Mouse (Mus musculus): ENCODE measurements around the gene Rnf180.
"Not testable (repeated sequence)": the region's sequence is repeated elsewhere in the genome, so short reads cannot be mapped to it uniquely, and the experiment has no call there.

The Rnf180 gene

DNA sequence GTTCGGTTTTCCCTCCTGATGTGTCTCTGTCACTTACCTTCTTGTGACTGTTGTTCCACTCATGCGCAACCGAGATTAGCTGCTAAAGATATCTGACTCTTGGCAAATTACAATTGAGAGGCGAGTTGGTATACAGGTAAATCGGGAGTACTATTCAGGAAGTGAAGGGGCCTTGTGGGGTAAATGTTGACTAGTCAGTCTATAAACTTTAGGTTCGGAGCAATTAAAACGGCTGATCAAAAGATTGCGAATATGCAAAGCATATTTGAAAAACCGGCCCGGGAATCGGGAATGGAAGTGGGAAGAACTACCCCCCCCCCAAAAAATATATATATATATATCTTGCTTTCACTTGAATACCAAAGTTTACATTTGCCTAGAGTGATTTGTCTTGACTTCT lies at the start of gene Rnf180:
Gene Rnf180 (minus strand): TSS at position 101 of the 400 bp plus-strand sequence.
- no peak for DNase-seq (ENCODE audit: low spot score)

DNA sequence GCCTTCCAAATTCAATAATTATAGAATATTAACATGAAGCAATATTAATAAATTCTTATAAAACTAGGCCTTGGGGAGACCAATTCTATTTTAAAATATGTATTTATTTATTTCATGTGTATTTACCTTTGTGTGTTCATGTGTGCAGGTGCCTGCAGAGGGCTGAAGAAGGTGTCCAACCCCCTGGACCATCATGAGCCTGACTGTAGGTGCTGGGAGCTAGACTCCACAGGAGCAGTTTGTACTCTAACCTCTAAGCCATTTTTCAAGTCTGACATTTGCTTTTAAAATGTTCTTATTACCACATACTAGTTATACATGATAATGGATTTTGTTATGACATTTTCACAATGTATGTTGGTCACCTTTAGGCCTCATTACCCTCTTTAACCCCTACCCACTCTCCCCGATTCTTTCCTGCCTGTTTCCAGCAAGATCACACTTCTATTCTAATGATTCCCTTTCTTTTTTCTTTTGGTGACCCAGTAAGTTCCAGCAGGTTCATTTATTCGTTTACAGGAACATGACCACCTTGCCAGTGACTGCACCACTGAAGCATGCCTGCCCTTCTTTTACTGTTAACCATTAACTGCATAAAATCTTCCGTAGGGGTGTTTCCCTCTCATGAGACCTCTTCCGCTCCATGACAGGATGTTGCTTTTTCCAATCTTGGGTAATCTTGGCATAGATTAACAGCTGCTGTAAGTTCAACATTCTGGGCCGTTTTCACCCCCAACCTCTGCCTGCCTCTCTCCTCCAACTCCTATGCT lies 36.8 kb upstream of the Rnf180 start:
- DNase-seq (ENCODE audit: low spot score): no peak

DNA sequence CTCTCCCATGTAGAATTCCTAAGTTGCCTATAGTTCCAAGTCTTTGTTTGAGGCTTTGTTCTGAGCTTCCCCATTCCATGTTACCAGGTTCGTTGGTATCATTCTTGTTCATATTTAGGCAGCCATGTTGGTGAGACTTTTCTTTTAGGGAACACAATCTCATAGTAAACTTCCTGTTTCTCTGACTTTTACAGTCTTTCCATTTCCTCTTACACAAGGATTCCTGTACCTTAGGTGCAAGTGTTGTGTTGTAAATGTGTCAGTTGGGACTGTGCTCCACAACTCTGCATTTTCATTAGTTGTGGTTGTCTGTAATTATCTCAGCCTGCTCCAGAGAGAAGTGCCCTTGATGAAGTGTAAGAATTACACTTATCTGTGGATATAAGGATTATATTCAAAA lies 32.3 kb upstream of the Rnf180 start:
- no peak for DNase-seq (ENCODE audit: low spot score)

DNA sequence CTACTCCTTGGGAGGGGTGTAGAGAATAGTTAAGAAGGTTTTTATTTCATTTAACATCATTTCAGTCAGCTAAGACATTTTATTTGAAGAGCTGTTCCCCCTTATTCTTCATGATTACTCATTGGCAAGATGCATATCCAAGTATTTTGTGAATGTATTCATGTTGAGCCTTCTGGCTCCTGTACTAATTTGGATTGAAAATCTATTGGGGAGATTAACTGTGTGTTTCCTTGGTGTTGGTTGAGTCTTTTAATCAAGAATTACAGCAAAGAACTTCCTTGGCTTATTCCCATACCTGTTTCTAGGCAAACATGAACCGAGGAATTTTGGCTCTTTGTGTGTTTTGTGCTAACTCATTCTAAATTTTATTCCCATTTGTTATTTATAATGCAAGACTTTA lies 22.3 kb upstream of the Rnf180 start:
- DNase-seq (ENCODE audit: low spot score): no peak

DNA sequence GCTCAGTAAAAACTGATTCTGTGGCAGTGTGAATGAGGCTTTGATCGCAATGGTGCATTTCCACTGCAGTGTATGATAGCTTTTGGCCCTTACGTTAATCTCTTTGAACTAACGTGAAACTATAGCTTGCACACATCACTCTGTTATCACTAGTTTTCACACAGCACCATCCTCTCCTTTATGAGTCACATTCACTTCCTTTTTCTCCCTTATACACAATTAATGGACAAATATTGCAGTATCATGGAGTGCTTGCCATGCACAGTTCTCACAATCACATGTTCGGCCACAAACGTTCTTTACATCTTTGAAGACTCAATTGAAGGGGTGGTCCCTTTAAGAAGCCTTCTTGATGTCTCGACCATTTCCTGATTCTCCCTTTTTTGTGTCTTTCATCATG lies 21.4 kb upstream of the Rnf180 start:
- no peak for DNase-seq (ENCODE audit: low spot score)

DNA sequence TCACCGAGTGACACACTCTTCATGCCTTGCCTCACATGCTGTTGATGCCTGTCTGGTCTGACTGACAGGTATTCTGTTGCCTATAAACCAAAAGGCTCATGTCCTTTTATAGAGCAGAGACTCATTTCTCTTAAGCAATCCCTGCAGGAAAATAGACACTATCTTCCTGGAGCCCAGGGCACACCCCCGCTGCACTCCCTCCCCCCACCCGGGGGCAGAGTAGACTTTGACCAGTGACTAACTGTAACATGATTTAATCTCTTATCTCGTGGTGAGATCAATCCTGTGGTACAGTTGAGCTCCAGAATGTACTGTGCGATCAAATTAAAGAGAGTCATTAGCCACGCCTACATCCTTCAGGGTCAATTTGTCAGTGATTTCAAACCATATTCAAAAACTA lies 18.1 kb upstream of the Rnf180 start:
- DNase-seq (ENCODE audit: low spot score): no peak

DNA sequence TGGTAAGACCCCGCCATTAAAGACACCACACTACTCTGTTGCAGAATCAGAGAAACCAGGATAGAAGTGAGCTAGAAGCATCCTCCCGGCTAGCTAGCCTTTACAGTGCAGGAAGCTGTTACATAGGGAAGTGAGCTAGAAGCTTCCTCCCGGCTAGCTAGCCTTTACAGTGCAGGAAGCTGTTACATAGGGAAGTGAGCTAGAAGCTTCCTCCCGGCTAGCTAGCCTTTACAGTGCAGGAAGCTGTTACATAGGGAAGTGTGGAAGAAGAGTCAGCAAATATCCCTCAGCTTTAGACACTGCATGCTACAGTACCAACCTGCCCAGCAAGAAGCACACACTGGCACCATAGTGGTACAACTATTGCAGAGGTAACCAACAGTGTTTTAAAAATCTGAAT lies 15.9 kb upstream of the Rnf180 start:
- not testable (repeated sequence) for DNase-seq (ENCODE audit: low spot score)

DNA sequence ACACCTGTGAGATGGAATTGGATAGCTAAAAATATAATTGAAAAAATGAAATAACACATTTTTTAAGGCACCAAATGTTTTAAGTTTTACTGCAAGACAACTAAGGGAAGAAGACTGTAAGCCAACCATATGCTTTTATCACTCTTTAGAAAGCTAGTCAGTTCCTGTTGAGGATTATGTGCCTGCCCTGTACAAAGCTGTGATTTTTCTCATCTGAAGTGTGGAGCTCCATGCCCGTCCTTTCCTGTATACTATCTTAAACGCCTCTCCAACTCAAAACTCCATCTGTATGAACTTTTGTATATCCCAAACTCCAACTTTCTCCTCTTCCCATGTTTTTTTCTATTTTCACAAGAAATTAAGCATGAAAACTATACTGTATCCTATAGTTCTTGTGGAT lies 10.9 kb upstream of the Rnf180 start:
- no peak for DNase-seq (ENCODE audit: low spot score)

DNA sequence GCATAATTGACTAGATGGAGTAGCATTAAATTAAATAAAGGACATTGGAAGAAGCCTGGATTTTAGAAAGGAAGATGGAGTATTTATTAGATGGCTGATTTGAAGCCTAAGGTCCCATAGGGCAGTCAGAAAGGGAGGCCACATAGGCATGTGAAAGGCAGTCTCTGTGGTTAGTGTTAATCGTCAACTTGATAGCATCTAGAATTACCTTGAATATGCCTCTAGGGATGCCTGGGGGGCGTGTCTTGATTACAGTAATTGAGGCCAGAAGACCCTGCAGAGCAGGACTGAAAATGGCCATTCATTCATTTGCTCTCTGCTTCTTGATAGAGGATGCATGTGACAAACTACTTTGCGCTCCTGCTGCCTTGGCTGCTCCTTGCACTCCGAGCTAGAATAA lies 9.4 kb upstream of the Rnf180 start:
- DNase-seq (ENCODE audit: low spot score): peak; percentile 31

DNA sequence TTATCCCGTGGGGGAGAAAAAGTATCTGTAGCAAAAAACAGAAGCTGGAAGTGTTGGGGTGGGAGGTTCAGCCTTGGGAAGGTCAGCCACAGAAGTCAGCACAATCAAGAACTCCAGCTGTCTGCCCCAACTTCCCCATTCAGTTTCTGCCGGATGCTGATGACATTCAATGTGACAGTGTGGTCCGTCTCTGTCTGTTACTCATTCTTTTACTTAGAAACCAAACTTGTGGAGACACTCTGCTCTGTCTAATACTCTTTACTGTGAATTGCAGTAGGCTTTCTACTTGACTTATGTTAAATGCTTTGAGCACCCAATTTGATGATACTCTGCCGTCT lies 5.4 kb upstream of the Rnf180 start:
- DNase-seq (ENCODE audit: low spot score): no peak

DNA sequence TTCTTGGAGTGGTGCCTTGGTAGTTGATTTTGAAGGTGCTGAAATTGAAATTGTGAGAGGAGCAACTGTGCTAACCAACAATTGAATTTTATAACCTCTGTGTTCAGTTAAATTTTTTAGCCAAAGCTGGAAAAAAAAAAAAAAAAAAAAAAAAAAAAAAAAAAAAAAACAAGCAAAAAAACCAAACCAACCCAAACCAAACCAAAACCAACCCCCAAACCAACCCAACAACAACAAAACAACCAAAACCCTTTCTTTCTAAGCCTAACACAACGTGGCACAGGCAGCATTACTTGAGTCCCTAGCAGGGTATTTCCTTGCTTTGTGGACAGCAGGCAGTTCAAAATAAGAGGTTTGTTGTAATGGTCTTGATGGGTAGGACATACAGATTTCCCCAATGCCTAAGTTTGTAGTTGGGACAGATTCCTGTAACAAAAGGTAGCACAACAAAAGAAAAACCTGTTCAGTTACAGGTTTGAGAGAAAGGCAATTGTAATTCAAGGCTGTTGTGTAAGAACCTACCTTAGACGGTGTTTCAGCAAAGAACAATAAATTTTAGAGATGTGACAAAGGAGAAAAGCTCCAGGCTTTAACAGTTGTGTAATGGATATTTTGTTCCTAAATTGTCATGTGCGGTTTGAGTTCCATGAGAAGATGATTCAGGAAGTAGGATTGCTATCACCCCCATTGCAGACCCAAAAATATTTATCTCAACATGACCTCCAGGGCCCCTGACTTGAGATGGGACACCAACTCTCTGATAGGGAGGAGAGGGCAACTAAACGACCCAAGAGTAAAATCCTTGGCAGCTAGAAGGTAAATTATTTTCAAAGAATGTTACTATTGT lies 4.8 kb upstream of the Rnf180 start:
- no peak for DNase-seq (ENCODE audit: low spot score)

DNA sequence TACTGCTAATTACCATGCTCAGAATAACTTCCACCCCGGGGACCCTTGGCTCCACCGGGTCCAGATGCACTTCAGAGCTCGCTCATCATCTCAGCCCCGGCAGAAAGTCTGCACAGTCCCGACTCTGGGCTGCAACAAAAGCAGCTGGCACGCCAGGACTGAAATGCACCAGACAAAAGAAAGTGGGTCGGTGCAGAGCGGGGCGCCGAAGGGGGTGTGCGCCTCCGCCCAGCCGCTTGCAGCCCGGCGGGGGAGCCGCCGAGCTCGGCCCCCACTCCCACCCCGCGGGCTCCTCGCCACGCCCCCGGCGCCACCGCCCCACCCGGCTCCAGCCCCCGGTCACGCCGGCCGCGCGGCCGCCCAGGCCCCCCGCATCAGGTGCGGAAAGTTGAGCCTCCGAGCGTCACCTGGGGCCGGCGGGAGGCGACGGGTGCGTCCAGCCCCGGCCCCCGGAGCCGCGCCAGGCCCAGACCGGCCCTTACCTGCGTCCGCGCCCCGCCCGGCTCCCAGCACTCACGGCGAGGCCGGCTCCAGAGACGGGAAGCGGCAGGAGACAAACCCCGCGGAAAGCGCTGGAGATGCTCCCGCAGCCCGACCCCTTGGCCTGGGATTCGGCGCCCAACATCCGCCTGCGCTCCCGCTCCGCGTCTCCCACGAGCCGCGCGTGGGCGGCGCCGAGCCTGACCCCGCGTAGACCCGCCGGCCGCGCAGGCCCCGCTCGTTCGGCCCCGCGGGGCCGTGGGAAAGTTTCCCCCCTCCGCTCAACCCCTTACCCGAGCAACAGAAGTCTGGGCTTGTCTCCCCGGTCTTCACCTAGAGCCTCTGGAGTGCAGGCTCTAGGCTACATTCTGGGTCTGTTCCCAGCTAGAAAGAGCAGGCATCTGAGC lies 591 bp downstream of the Rnf180 start:
- peak; percentile 69 for DNase-seq (ENCODE audit: low spot score)

DNA sequence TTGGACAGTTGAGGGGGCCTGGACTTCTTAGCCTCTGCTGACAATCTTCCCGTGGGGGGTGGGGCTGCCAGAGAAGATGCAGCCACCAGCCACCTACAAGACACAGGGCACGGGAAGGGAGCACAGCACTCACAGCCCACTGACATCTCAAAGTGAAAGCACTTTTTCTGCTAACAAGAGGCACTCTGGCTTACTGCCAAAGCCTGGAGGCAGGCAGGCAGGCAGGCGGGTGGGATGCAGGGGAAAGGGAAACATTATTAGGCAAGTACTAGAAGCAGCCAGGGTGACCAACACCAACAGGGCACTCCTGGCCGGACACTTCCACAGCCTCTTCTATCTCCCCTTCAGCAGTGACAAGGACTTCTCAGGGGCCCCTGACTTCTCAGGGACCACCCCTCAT lies 2.8 kb downstream of the Rnf180 start:
- no peak for DNase-seq (ENCODE audit: low spot score)

DNA sequence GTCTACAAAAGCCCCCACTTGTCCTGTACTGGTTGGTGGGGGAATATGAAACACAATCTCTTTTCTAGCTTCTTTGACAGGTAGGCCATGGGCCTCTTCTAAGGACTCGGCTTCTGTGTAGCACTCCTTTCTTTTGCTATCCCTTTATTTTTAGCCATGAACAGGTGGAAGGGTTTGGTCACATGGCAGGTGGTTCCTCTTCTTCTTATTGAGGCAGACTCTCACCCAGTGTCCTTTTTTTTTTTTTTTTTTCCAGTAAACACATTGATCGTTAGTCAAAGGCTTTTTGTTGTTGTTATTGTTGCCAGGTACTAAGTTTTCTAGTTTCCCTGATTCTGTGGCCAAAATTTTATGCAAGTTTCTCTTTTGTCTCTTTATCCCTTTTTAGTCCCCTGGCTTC lies 4.0 kb downstream of the Rnf180 start:
- no peak for DNase-seq (ENCODE audit: low spot score)

DNA sequence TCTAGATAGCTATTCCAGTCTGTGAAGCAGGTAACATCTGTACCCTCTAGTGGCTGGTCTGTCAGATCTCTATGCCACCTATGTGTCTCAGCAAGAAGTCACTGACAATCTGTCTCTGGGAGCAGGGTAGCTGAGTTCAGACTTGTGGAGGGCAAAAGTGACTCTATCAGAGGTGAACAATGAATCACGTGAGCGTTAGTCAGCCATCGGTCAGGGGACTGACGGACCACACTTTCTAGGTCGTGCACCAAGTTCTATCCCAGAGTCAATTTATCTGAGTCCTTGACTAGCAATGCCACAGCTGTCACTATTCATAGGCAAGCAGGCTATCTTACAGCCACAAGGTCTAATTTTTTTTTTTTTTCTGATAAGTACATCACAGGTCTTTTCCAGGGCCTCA lies 4.6 kb downstream of the Rnf180 start:
- DNase-seq (ENCODE audit: low spot score): no peak

DNA sequence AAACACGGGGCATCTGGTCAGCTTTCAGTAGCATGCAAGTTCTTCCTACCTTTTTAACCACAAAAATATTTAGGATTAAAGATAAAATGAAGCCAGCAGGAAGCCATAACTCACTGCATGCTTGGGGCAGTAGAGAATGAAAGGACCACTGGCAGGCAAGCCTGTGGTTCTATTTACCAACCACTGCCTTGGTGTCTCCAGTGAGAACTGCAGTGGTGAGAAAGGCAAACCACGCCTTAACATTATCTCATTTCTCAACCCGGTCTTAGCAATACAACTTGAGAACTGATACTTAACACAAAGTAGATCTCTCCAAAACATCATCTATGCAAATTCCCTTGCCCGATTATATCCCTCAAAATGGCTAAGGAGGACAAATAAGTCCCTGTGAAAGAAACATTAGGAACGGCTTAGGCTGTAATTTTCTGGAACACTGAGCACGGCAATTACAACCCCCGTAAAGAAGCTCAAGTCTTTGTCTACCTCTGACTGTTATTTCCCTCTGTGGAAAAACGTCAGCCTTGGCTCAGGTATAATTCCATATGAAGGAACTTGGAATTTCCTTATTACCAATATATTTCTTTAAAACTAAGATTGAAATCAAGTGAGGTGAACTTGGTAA lies 15.1 kb downstream of the Rnf180 start:
- no peak for DNase-seq (ENCODE audit: low spot score)

DNA sequence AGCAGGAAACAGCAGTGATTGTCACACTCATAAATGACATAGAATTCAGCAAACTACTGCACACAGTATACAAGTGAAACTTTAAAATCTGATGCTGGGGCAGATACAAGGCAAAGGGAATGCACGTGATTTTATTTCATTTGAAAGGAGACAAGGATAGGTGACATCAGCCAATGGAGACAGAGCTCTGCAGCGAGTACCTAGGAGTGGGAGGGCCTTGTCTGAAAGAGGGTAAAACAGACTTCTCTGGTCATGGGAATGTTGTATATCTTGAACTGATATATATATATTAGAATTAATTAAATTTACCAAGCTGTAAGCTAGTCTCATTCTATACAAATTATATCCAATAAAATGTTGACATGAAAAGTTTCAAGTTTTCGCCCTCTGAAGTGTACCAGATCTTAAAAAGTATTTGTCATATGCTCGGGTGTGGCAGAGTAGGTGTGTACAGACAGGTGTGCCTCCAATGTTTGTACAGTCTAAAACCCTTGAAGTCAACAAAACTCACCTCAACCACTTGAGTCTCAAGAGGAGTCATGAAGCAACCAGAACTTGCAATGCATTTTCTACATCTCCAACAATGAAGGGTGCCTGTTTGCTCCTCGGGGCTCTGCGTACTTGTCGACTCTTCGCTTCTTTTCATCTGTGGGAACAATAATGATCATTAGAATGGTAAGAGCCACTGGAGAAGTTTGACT lies 24.1 kb downstream of the Rnf180 start:
- DNase-seq (ENCODE audit: low spot score): no peak

DNA sequence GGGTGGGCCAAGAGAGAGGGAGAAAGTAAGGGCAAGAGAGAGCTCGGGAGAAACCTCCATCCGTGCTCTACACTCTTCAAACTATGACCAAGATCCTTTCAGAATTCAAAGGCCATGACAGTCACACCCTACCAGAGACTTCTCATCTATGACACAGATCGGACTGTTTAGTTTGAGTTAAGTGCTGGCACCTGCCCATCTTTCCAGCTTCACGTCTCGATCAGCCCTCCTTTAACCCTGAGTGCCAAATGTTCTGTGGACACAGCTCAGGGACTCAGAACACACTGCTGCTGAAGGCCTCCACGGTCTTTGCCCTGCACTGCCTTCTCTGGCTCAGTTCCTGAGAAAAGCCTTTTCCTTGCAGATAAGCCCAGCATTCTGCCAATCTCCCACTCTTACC lies 27.2 kb downstream of the Rnf180 start:
- DNase-seq (ENCODE audit: low spot score): no peak

DNA sequence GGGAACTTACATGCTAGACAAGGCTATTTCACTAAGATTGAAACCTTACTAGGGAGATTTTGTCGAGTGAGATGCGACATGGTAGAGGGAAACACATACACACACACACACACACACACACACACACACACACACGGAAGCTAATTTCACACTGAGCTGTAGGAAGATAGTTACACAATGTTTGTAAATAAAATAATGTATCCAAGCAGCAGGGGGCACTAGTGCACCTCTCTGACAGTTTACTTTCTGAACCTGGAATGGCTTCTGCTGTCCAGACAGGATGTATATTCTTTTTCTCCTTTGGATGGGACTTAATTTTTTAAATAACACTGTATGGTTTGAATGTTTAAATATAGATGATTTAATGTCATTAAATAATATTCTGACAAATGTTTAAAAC lies 27.9 kb downstream of the Rnf180 start:
- peak; percentile 81 for DNase-seq (ENCODE audit: low spot score)

DNA sequence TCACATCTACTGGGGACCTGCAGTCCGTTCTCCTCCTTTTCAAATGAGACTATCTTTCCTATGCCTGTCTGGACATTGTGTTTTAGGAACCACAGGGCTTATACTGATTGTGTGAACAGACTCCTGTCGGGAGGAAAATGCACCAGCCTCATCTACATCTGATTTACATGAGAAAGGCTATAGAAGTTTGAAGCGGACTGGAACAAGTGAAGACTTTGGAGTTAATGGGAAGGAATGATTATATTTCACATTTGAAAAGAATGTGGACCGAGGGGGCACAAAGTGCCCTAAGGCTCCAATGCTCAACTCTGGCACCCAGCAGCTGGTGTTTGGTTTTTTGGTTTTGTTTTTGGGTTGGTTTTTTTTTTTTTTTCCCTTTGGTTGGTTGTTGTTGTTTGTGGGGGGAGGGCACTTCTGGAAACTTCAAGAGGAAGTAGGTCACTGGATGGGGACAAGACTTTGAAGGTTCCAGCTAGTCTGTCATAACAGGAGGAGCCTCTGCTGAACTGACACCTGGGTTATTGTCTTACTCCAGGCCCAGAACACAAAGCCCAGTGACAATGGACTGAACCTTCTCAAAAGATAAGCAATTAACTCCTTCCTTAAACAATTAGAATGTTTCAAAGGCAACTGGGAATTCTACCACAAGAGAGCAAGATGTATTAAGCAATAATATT lies 37.7 kb downstream of the Rnf180 start:
- DNase-seq (ENCODE audit: low spot score): peak; percentile 19

DNA sequence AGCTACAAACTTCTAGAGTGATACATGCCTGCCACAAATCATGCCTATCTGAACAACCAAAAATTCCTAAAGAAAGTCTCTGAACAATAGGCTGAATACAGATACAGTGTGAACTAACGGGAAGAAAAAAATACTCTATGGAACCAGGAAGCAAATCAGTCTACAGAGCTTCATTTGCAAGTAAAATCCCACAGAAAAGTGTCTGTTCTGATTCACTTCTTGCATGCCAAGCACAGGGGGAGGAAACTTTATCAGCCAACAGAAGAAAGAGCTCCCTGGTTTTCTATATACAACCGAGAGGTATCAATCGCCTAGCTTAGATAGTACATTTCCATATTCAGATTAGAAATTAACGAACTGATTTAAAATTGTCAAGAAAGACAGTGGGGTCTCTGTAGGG lies 43.8 kb downstream of the Rnf180 start:
- DNase-seq (ENCODE audit: low spot score): no peak

Data from embryo, embryonic 10.5 days (tissue).